Mouse (Mus musculus): ENCODE results near the gene Cenpx. TPM values are rescaled to one million over a fixed set of nuclear protein-coding genes. Genes with fewer than 3 reads are reported as not detected.

Cenpx gene
- total RNA-seq, 4 experiments from 2014 or later = 33.2 to 42.8 (median 39.6) TPM

DNA sequence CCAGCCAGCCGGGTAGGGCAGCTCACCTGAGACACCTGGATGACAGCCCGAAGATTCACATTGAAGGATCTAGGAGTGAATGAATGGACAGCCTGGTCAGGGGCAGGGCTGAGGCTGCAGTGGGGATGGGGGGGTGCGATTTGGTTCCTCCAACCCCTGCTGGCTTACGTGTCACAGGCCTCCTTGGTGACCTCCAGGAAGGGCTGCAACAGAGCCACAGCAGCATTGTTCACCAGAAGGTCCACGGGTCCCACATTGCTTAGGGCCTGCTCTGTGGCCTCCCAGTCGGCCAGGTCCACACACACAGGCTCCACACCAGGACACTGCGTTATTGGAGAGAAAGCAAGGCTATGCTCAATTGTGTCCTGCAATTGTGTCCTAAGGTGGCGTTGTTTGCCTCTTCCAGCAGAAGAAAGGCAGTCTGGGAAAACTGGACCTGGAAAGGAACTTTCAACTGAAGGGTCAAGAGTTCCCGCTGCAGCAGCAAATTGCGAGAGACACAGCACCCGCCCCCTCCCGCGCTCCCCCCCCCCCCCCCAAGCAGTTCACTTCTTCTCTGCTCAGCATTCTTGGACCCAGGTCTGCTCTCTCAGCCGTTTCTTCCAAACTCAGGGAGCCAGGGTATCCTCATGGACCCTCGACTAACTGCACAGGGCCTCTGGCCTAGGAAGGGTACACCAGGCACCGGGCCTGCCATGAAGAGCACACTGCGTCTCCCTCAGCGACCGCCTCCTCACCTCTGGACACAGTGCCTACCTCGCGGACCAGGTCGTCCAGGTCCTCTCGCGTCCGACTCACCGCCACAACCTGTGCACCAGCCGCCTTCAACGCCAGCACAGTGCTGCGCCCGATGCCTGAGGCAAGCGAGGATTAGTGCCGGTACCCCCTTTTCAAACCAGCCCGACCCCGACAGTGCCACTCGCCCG lies 13.0 kb upstream of the Cenpx start:
- no peak for DNase-seq (ENCODE audit: low spot score)

DNA sequence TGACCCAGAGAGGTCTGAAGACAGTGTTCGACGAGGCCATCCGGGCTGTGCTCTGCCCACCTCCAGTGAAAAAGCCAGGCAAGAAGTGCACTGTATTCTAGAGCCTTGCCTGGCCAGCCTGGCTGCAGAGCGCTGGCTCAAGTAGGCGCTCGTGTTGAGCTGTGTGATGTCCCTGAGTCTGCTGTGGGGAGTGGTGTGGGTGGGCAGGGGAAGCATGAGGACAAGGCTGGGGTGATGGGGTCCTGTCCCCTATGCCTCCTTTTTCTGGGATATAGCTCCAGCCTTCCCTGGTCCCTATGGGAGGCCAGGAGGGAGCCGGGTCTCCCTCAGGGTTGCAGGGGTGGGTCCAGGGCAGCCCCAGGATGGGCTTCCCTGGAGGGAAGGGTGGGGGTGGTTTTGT lies 10.0 kb upstream of the Cenpx start:
- DNase-seq (ENCODE audit: low spot score) = no peak

DNA sequence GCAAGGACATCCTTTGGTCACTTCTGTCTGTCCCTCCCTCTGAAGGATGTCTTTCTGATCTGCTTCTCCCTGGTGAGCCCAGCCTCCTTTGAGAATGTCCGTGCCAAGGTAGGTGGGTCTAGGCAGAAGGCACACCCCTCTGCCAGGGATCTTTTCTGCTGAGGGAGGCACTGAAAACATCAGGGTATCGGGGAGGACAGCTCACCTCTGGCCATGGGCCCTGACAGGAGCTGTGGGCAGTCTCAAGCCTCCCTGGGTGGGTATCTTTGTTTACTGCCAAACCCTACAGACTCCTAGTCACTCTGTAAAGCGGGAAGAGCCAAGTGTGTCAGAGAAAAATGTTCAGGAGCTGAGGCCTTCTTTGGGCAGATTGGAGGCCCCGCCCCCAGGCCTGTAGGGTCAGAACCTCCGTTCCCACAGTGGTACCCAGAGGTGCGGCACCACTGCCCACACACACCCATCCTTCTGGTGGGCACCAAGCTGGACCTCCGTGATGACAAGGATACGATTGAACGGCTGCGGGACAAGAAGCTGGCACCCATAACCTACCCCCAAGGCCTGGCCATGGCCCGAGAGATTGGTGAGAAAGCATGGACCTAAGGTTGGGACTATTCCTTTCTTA lies 9.3 kb upstream of the Cenpx start:
- no peak for DNase-seq (ENCODE audit: low spot score)

DNA sequence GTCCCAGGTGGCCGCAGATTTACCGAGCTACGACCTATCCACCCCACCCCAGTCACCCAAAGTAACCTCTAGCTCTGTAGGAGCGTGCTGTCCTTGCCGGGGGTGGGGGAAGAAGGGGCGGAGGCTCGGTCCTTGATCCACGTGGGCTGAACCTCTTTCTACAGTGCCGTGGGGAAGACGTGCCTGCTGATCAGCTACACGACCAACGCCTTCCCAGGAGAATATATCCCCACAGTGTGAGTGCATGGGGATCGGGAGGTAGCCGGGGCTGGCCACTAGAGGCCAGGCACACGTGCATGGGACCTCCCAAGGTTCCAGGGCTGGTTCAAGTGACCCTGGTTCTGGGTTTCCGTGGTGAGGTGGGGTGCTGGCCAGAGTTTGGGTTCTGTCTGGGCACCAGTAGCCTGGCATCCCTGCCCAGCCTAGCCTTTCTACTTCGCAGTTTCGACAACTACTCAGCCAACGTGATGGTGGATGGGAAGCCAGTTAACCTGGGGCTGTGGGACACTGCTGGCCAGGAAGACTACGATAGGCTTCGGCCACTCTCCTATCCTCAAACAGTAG lies 8.6 kb upstream of the Cenpx start:
- no peak for DNase-seq (ENCODE audit: low spot score)

DNA sequence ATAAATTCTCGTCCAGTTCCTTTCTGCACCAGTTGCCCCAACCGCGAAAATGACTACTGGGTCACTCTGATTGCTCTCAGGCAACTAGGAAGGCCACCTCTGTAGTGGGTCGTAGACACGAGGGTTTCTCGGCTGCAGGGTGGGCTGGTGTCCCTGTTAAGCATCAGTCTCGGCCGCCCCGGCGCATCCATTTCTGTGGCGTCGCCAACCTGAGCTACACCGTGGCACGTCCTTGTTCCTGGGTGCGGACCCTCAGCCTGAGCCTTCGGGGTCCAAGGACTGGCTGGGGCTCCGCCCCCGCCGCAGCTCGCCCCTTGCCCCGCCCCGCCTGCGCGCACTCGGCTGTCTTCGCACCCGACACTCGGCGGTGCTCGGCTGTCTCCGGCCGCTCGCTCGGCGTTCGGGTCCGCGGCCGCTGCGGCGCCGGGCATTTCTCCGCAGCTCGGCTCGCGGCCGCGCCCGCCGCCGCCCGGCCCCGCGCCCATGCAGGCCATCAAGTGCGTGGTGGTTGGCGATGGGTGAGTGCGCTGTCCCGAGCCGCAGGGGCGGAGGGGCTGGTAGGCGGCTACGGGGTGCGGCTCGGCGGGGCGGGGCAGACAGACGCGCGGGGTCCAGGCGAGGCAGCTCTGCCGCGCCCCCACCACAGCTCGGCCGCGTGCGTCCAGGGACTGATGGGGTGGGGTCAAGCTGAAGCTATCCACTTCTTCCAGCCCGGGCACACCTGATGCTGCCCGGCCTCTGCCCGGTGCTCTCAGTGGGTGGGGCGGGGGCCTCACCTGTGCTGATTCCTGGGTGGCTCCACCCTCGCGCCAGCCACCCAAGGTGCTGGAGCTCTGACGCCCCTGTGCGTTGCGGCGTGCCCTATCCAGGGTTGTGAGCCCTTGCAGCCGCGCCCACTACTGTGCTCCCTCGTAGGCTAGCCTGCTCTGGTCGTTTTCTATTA lies 7.9 kb upstream of the Cenpx start, which contains the start of gene Rac3:
Gene Rac3, plus strand, starts transcription at position 347 of the 943 bp plus-strand sequence.
- DNase-seq (ENCODE audit: low spot score) = no peak

DNA sequence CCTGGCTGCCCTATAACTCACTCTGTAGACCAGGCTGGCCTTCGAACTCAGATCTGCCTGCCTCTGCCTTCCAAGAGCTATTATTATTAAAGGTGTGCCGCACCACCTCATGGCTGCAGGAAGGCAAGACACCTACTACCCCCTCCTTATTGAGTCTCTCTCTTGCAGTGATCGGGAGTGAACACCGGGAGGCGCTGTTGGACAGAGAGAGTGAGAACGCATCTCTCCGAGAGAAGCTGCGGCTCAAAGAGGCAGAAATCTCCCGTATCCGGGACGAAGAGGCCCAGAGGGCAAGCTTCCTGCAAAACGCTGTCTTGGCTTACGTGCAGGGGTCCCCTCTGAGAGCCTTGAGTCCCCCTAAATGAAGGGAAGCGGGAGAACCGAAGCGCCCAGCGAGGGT lies 6.9 kb upstream of the Cenpx start:
- peak; percentile 87 for DNase-seq (ENCODE audit: low spot score)

DNA sequence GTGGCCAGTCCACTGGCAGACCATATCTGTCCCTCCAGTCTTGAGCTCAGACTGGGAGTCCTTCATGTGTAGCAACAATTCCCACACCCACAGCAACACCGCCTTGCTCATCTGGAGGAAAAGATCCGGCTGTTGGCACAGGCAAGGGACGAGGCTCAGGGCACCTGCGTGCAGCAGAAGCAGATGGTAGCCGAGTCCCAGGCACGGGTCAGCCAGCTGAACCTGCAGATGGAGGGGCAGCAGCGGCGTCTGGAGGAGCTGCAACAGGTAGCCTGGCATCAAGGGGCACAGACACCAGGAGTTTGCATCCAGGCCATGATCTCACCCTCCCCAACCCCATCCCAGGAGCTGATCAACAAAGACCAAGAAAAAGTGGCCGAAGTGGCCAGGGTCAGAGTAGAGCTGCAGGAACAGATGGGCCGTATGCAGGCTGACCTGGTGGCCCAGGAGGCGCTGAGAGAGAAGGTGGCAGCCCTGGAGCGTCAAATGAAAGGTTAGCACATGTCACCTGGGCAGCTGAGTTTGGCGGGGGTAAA lies 6.4 kb upstream of the Cenpx start:
- no peak for DNase-seq (ENCODE audit: low spot score)

DNA sequence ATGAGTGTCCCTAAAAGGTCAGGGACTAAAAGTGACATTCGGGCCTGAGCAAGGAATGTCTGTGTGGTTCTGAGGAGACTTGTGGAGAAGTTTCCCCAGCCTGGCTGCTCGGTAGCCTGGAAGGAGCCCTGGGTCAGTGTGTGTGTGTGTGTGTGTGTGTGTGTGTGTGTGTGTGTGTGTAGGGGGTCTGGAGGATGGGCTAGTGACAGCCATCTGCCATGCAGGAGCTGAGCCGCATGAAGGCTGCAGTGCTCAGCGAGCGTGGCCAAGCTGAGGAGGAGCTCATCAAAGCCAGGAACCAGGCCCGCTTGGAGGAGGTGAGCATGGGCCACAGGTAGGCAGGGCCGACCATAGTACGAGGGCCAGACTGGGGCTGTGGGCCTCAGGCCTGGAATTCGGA lies 5.7 kb upstream of the Cenpx start:
- no peak for DNase-seq (ENCODE audit: low spot score)

DNA sequence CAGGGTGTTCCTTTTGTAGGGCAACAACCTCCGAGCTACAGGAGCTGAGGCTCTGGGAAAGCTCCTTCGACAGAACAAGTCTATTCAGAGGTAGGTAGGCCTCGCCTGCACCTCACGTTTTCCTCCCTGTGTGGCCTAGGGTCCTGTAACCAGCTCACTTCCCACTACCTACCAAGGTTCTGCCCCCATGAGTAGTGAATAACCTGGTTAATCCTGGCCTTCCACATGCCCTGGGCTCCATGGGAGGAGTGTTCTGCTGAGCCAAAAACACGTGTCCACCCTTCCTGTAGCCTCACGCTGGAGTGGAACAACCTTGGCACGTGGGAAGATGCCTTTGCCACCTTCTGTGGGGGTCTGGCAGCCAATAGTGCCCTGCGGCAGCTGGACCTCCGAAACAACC lies 1.6 kb upstream of the Cenpx start:
- no peak for DNase-seq (ENCODE audit: low spot score)

DNA sequence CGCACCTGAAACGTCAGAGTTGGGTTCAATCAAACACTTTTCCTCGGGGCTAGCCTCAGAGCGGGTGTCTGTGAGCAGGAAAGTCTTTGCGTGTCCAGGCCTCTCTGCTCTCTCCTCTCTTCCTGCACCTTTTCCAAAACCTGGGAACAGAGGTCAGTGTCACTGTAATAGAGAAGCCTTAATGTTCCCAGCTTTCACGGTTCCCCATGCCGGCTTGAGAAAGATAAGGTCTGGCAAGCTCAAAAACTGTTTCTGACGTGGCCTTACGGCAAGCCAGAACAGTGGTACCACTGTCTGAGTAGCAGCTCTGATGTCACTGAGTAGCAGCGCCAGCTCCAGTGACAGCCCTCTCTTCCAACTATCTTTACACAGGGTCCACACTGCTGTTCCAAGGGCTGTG lies 1.0 kb upstream of the Cenpx start:
- DNase-seq (ENCODE audit: low spot score) = no peak

DNA sequence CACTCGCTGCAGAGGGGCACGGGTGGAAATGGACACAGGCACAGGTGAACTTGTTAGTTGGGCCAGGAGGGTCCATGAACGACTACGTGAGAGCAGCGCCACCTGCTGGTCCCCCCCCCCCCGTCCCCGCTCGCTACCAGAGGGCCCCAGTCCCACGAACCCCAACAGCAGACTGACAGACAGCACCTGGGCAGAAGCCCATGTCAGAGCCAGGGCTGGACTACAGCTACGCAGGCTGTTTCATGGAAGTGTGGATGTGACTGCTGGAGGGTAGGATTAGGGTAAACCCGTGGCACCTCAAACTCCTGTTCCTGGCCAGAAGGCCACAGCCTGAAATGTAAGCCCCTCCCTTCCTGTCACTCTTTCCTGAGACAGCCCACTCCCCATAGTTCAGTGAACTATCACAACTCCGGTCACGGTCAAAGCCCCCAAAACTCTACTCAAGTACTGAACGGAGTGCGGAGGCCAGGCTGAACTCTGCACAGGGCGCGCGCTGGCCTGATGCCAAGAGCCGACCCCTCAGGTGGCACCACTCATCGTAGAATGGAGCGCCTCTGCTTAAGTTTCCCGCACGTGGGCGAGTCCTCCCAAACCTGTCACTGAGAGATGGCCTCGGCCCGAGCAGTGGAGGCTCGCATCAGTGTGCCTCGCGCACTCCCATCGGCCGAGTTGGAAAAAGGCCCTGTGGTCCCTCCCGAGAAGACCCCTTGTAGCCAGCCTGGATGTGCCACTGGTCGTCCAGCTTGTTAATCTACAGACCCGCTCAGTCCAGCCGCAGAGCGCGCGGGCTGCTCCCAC lies 568 bp downstream of the Cenpx start:
- DNase-seq (ENCODE audit: low spot score) = peak; percentile 35

DNA sequence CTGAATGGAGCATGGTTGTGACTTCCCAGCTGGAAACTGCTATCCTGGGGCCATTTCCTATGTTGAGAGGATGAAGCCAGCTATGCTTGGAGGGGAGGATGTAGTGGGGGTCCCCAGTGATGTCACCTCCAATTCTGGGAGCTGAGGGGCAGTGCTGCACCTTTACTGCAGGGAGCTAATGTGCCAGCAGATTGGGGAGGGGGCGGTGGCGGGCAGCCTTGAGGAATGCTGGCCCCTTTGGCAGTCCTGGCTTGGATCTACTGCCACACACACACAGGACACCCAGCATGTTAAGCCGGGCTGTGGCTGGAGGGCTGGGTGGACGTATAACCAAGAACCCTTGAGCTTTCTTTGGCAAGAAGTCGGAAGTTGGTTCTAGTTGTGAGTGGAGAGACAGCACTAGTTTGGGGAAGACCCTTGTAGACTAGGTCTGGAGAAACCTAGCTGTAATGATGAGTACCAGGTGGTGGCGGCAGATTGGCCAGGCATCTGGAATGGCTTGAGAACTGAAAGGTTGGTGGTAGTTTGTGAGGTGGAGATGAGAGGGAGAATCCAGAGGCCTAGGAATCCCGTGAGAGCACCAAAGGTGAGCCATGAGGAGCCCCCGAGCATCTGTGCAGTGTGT lies 1.4 kb downstream of the Cenpx start:
- no peak for DNase-seq (ENCODE audit: low spot score)

DNA sequence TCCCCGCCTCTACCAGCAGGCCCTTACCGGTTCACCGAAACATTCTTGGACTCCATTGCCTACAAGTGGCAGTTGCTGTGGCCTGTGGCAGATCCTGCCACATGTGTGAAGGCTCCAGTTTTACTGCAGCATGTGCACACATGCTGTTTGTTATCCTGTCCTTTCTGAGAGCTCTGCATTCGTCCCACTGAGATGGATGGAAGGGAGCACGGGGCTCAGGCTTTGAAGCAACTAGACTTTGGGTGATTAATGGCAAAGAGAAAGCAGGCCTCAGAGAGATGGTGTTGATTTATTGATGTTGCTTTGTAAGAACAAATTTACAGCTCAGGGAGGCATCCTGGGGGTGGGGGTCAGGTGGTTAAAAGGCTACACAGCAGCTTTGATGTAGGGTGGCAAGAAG lies 2.9 kb downstream of the Cenpx start:
- DNase-seq (ENCODE audit: low spot score) = no peak

DNA sequence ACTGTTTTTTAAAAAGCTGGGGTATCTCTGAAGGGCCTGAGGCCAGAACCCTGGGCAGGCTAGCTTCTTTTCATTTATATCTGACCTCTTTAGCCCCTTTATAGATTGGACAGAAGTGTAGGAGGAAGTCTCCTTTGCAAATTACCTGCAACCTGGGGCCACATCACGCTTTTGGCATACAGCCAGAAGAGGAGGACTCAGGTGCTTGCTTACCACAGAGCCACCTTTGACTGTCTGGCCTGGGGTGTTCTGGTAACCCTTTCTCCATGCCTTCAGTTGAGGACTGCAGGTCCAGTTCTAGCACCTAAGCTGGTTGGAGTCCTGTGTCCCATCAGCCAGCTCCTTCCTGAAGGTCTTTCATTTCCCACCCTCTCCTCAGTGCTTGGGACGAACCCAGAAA lies 4.0 kb downstream of the Cenpx start:
- DNase-seq (ENCODE audit: low spot score) = no peak

DNA sequence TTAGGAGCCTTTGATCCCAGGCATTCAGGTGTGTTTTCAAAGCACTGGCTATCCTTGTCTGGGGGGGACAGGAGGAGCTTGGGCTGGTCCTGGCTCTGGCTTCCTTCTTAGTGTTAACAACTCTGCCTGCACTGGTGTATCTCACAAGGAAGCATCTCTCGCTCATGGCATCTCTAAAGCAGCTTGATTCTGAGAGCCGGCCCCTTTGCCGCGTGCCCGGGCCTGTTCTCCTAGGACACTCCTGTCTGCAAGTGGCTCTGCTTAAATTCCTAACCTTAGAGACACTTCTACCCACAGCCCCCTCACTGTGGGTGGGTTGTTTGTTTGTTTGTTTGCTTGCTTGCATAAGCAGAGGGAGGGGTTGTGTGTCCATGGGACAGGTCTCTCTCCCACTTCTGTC lies 5.6 kb downstream of the Cenpx start:
- no peak for DNase-seq (ENCODE audit: low spot score)

DNA sequence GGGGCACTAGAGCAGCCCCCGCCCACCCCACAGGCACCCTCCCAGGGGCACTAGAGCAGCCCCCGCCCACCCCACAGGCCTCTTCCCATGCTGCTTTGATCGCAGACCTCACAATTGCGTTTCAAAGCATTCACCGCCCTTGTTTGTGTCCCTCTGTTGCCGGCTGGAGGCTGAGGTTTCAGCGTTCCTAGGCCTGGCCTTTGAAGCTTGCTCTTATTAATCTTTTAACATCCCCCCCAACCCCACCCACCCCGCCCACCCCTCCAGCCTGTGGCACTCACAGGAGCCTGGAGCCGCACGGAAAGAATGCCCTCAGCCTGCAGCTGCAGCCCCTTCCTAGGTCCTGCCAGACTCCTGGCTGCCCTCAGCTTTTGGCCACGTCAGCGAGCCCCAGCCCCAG lies 6.3 kb downstream of the Cenpx start:
- DNase-seq (ENCODE audit: low spot score) = no peak

DNA sequence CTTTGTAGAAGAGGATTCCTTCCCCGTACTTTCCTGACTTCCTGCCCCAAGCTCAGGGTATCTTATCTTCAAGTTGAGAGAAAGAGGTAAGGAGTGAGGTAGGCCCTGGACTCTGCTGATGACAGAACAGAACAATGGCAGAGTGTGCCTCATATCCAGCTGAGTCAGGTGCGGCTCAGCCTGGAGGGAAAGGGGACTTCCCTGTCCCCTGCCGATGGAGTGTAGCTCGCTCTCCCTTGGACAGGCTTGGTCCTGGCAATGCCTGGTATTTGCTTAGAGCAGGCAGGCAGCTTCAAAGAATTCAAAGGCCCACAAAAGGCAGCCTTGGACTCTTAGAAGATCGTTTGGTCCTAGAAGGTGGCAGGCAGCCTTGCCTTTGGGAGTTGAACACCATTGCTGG lies 7.4 kb downstream of the Cenpx start:
- DNase-seq (ENCODE audit: low spot score) = no peak

DNA sequence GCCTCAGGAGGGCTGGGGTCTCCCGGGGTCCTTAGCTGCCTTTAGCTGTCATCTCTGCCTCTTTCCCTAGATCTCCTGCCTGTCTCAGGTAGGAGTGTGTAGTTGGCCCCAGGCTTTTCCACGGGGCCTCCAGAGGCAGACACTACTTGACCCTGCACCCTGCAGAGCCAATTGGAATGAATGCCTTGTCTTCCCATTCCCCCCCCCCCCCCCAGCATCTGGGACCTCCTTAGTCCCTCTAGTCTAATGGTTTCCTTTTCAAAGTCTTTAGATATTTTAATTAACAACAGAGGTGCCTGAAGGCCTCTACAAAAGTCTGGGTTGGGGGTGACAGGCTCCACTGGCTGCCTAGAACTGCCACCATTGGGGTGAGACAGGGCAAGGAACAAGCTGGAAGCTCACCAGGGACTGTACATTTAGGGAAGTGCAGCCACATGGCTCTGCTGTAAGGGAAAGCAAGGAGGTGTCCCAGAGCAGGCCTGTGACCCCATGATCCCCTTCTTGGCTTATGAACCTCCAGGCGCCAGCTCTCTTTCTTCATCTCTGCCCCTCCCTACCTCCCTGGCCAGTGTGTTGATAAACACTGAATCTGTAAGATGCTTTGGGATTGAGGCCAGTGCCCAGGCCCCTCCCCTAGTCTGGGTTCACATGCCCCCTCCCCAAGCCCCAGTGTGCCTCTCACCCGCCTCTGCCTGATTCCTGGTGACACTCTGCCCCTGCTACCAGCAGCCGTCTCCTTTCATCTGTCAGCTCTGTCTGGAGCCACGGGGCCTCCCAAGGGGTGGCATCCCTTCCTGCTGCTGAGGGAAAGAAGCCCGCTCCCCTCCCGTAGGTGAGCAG lies 8.8 kb downstream of the Cenpx start:
- no peak for DNase-seq (ENCODE audit: low spot score)
